Comparison of ENCODE assay signal across 25 mouse cellular contexts in the genomic region with DNA sequence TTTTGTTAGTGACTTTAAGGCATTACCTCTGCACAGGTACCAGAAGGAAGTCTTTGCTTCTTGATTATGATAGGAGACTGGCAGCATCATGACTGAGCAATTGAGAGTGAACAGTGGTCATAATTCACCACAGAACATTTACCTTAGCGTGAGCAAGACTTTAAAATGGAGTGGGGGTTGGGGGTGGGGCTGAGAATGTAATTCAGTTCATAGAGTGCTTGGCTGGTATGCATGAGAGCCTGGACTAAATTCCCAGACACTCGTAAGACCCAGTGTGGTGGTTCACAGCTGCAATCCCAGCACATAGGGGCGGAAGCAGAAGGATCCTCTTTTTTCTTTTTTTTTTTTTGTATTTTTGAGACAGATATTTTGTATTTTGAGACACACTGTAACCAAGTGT.
"Had no signal": no experiment of that assay in that cellular context is flagged by ENCODE, and none has a peak within 500 bp of the region (broad histone marks: within the 10 kb centered on the region; RNA-seq: fewer than 3 reads in every experiment).

No protein-coding gene starts in this region.

- ATAC-seq: forebrain, embryonic 16.5 days; hindbrain, embryonic 16.5 days; inflammation-experienced regulatory T-cells, adult 6 months; intestine, embryonic 15.5 days; intestine, postnatal 0 days had no signal

- DNase-seq: gastrocnemius, adult 2 months; gastrocnemius, postnatal 10 days; gastrocnemius, postnatal 25 days; heart, adult 18-20 months; heart, postnatal 10 days; heart, postnatal 4 days; kidney, adult 18-20 months; kidney, adult 8-10 months; kidney, postnatal 10 days; kidney, postnatal 25 days; kidney, postnatal 4 days had no signal

- H3K36me3 ChIP-seq: hindbrain, embryonic 12.5 days had no signal

- H3K4me3 ChIP-seq: gastrocnemius, adult 2 months; heart, embryonic 10.5 days; heart, embryonic 12.5 days; hindbrain, embryonic 10.5 days; hindbrain, embryonic 12.5 days; intestine, embryonic 15.5 days; layer of hippocampus, adult 2 months; left cerebral cortex, adult 2 months; limb, embryonic 10.5 days; limb, embryonic 12.5 days had no signal

- H3K4me2 ChIP-seq: heart, embryonic 12.5 days; hindbrain, embryonic 12.5 days; hindbrain, embryonic 14.5 days; intestine, embryonic 15.5 days; limb, embryonic 12.5 days had no signal

- H3K9me3 ChIP-seq: heart, embryonic 10.5 days; heart, embryonic 12.5 days; hindbrain, embryonic 10.5 days; hindbrain, embryonic 12.5 days; intestine, embryonic 15.5 days; limb, embryonic 10.5 days; limb, embryonic 12.5 days had no signal

- H3K27ac ChIP-seq: gastrocnemius, adult 2 months; heart, embryonic 10.5 days; hindbrain, embryonic 10.5 days; hindbrain, embryonic 12.5 days; hindbrain, embryonic 14.5 days; intestine, embryonic 15.5 days; layer of hippocampus, adult 2 months; left cerebral cortex, adult 2 months; limb, embryonic 10.5 days; limb, embryonic 12.5 days had no signal

- H3K9ac ChIP-seq: heart, embryonic 12.5 days; hindbrain, embryonic 12.5 days; hindbrain, embryonic 14.5 days; intestine, embryonic 15.5 days; limb, embryonic 12.5 days had no signal

- H3K4me1 ChIP-seq: hindbrain, embryonic 10.5 days; hindbrain, embryonic 12.5 days; intestine, embryonic 15.5 days; limb, embryonic 10.5 days had no signal

- H3K27me3 ChIP-seq: heart, embryonic 12.5 days; hindbrain, embryonic 12.5 days; intestine, embryonic 15.5 days; limb, embryonic 12.5 days had no signal
